Mouse (Mus musculus): ENCODE results near the gene Afap1l2.

Afap1l2 gene

DNA sequence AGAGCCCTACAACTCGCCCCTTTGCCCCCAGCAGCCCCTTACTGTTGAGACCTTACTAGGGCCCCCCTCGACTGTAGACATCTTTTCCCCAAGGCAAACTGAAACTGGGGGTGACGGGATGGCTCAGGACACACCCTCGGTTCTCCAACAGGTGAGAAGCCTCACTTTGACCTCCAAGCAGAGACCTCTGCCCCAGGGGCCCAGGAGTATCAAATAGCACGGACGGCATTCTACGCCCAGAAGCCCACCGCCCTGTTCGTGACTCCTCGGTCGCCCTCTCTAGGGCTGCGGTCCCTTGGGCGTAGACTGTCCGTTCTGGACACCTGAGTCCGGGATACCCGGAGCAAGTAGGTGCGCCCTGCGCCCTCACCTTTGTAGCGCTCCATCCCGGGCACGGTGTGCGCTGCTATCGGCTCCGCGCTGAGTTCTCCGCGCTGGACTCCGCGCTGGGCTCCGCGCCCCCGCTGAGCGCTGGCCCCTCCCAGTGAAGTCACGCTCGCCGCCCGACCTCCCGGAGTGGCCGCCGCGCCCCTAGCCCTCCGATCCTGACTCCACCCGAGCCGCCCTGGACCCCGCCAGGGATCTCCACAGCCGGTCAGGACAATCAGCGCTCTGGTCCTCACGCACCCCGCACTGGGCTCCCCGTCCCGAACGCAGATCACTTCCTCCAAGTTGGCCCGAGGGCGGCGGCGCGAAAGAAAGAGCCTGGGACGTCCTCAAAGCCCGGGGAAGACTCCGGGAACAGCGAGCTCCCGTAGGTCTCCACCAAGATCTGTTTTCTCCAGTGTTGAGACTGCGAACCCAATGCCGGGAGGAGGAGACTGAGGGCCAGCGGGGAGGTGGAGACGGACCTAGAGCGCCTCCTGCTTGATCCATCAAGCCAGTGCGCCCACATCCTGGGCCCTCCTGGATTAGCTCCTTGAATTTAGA is at the start of gene Afap1l2:
Gene Afap1l2 (minus strand): TSS at position 448 of the 930 bp plus-strand sequence.
- peak in 1 of 2 experiments; percentile 16 for DNase-seq

- DNase-seq = no peak
Measured at GRCm38 (mm10) chr19:57057568-57057967, 49.5 kb upstream of the Afap1l2 start.

- no peak for DNase-seq
Measured at GRCm38 (mm10) chr19:57055215-57056120, 47.4 kb upstream of the Afap1l2 start.

- DNase-seq = no peak
Measured at GRCm38 (mm10) chr19:57052959-57053358, 44.9 kb upstream of the Afap1l2 start.

GRCm38 (mm10) chr19:57052016-57052415 is 44.0 kb upstream of the Afap1l2 start:
- DNase-seq = no peak

DNA sequence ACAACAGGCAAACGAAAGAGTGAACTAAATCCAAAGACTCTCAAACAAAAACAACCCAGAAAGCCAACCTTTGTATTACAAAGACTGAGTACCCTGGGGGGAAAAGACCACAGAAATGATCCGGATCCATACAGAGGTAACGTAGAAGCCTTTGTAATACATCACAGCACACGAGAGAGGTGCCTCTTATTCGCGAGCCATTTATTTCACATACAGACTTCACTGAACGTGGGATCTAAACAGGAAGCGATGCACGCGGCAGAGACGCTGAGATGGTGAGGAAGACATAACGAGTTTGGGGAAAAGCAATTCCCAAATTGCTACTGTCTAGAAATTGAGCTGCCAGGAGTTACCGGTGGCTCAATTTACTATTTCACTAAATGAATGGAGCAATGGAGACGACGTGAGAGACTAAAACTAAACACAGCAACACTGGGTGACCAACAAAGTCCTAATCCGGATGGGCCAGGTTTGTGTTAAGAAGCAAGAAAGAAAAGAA is 41.6 kb upstream of the Afap1l2 start:
- no peak for DNase-seq

- DNase-seq = no peak
Measured at GRCm38 (mm10) chr19:57047671-57048320, 39.8 kb upstream of the Afap1l2 start.

- no peak for DNase-seq
Measured at GRCm38 (mm10) chr19:57039258-57039657, 31.2 kb upstream of the Afap1l2 start.

GRCm38 (mm10) chr19:57036860-57037259 is 28.8 kb upstream of the Afap1l2 start:
- DNase-seq = no peak

DNA sequence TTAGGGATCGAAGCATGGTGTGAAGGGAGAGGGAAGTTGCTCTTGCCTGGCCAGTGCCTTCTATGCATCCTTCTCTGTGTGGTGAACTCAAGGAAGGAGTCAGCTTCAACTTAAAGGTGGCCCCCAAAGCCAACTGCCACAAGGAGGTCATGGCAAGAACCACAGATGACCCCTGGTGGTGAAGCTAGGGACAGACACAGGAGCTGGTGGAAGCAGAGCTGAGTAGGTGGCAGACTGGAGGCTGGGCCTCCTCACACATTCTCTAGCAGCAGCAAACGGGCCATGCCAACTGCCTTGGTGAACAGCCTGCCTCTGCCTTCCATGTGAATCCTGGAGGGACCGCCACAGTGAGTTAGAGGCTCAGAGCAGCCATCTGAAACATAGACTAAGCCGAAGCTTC is 23.6 kb upstream of the Afap1l2 start:
- DNase-seq = peak; percentile 27 to 61

DNA sequence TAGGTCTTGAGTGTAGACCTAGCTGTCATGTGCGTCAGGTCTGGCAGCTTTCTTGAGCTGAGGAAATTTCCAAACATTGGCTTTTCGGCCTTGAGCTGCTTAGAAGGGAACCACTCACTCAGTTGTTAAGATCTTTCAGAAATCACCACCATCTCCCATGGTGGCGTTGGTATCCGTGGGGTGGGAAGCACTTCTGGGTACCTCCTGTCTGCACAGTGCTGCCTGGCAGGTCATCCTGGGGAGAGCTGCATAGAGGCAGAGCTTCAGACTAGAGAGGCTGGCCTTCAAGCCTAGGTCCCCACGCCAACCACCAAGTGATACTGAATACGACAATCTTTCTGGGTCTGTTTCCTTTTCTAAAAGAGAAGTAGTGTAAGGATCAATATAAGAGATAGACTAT is 21.4 kb upstream of the Afap1l2 start:
- DNase-seq = no peak

- DNase-seq = no peak
Measured at GRCm38 (mm10) chr19:57028327-57029179, 20.5 kb upstream of the Afap1l2 start.

- no peak for DNase-seq
Measured at GRCm38 (mm10) chr19:57026501-57026900, 18.5 kb upstream of the Afap1l2 start.

- no peak for DNase-seq
Measured at GRCm38 (mm10) chr19:57017785-57018179, 9.8 kb upstream of the Afap1l2 start.

DNA sequence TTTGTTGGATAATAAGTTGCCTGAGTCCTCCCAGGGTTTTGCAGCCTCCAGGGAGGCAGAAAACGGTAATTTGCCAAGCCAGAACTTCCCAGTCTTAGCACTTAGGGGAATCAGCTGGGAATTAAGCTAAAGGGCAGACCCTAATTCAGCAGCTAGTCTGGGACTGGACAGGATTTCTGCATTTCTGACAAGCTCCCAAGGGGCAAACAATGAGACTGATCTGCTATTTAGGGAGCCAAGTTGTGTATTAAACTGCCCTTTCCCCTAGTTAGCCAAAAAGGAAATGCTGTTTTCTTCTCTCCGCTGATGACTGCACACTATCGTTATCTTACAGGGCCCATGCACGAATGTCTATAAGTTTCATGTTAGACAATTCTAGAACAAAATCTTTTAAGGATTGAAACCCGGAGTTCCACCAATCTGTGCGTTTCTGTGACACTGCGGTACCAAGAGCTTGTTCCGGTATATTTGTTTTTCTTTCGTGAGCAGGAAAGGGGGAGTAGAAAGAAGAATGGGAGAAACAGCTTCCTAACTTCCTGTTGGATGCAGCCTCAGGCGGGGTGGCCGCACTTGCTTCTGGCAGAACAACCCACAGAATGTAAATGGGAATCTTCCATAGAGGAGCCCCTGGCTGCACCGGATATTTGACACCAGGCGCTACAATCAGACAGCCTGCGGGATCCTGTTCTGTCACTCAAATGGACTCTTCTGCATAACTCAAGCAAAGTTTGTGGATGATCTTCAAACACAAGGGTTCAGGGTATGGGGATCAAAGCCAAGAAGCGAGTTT is 9.2 kb upstream of the Afap1l2 start:
- DNase-seq = no peak

DNA sequence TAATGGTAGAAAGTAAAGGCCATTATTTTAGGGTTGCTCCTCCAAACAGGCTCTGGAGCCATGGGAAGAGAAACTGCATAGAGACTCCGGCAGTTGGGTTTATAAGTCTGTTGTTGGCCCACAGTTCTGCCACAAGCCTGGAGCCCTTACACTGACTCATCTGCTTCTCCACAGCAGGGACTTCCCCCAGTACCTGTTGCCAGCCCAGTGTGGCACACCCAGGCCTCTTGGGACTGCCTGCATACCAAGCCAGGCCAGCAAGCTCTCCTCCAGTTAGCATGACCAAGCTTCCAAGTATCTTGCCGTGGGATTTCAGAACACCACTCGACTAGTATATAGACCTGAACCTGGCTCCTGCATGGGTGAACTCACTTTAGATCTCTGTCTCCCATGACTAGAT is 6.8 kb upstream of the Afap1l2 start:
- DNase-seq = peak in 1 of 2 experiments; percentile 21

DNA sequence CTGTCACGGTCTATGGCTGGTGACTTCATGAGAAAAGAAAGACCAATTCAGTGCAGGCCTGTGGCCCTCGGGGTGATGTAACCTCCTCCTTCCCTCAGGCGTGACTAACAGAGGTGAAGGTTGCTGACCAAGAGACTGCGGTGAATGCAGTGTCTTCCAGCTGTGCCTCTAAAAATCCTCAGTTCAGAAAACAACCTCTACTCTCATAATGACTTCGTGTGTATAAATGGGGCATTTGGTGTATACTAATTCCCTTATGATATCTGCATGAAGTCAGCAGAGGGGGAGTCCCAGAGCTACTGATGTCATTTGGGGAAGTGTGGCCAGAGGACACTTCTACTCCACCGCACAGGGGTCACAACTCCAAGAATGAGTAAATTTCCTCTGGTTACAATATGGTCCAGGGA is 5.2 kb upstream of the Afap1l2 start:
- no peak for DNase-seq

DNA sequence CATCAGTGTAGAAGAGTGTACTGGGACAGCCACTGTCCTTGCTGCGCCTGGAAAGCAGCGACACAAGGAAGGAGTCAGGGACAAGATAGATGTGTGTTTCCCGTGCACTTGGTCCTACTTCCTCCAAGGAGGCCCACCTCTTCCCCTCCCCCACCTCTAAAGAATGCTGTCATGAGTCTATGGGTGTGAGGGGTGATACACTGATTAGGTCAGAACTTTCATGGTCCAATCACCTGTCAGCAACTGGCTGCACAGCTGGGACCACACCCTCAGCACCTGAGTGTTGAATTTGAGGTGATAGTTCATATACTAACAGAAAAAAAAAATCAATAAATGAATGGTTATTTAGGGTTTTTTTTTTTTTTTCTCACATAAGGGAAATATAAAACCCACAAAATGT is 4.0 kb upstream of the Afap1l2 start:
- DNase-seq = no peak

- no peak for DNase-seq
Measured at GRCm38 (mm10) chr19:57010064-57010463, 2.0 kb upstream of the Afap1l2 start.

DNA sequence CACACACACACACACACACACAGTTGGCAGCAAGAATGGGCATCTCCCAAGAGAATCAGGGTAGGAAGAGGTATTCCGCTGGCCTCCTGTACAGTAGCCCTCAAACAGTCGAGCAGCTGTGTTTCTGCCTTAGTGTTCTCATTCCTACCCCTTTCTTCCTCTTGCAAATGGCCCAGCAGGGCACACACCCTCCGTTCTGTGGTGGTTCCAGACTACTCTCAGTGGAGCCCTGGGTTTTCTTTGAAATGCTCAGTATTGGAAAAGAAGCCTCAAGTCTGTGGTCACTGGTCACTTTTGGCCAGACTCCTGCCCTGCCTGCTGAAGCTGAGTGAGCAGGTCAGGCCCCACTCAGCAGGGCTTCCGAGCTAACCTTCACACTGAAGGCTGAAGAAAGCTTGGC is 1.6 kb upstream of the Afap1l2 start:
- no peak for DNase-seq

DNA sequence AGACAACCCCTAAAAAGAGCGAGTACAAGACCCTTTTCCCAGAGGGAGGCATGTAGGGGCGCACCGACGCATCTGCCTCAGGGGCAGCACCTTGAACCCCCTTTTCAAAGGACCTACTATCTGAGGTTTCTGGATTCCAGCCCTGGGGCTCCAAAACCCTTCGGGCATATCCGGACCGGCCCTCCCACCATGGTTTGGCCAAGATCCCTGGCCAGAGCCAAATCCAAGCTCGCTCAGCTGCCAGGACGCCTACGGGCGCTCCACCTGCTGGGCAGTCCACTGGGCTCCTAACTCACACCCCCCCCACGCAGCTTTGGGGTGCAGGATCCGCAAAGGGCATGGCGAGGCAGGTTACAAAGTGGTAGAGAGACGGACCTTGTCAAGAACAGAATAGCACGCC is 737 bp downstream of the Afap1l2 start:
- DNase-seq = no peak
